Mouse (Mus musculus) cerebellum, adult 2 months (tissue): ENCODE measurements around the gene Ufsp1.

Source experiments
- CTCF ChIP-seq: fragments of 200-500 bp; IDR thresholded peaks from 2 replicates; pipeline ENCODE4 v1.5.1; 2011; ENCODE audit warnings: low read depth, mild to moderate bottlenecking, control low read depth, low read length, moderate library complexity, borderline replicate concordance; ENCODE audit not compliant: insufficient read depth
- POLR2A ChIP-seq: fragments of 200-500 bp; IDR thresholded peaks from 2 replicates; pipeline ENCODE4 v1.6.1; 2011; ENCODE audit warnings: low read length, control low read depth, borderline replicate concordance; ENCODE audit not compliant: insufficient read depth

DNA sequence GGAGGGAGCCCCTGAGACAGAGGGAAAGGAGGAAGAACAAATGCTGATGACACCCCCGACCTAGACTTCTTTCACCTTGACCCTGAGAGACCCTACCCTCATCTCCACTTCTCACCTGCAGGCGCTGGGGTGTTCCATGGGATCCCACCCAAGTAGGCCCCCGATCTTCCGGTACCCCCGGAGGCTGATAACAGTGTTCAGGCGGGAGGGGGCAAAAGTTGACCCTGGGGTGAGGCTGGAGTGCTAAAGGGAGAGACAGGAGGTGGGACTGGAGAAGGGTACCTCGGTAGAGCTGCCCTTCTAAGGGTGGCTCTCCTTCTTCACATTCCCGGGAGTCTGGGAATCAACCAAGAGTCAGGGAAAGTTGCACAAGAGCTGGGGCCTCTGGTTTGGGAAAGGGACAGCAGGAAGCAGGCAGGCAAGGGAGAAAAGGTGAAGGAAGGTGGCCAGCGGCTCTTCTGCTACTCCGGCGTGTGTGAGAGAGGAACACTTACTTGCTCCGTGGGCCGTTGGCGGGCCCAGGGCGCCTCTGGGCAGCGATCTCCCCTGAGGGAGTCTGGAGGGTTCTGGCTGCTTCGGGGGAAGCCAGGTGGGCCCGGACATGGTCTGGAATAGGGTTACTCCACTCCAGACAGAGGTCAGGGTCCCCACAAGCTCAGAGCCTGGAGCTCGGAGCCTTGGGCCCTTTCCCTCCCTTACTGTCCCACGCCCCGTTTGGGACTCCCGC lies 19.2 kb downstream of the Ufsp1 start:
- TF ChIP-seq CTCF: no peak
- no peak for TF ChIP-seq POLR2A
